Mouse (Mus musculus) ES-E14 (cell line): Measurements from ENCODE around the gene Rdh12.

ENCODE experiments used
- CHD2 ChIP-seq: IDR thresholded peaks from 2 replicates; pipeline ENCODE4 v1.6.1; 2014; ENCODE audit warnings: mild to moderate bottlenecking, low read depth, low read length, inconsistent platforms
- HCFC1 ChIP-seq: IDR thresholded peaks from 2 replicates; pipeline ENCODE4 v1.6.1; 2012; ENCODE audit warnings: low read length, inconsistent platforms, borderline replicate concordance; ENCODE audit not compliant: insufficient read depth
- MAFK ChIP-seq: IDR thresholded peaks from 2 replicates; pipeline ENCODE4 v1.6.1; 2014; ENCODE audit warnings: mild to moderate bottlenecking, low read depth, low read length, inconsistent platforms; ENCODE audit not compliant: insufficient read depth
- ZC3H11A ChIP-seq: IDR thresholded peaks from 2 replicates; pipeline ENCODE4 v1.6.1; 2012; ENCODE audit warnings: low read depth, mild to moderate bottlenecking, inconsistent platforms, low read length, borderline replicate concordance
- ZNF384 ChIP-seq: IDR thresholded peaks from 2 replicates; pipeline ENCODE4 v1.6.1; 2012; ENCODE audit warnings: low read depth, low read length, inconsistent platforms

DNA sequence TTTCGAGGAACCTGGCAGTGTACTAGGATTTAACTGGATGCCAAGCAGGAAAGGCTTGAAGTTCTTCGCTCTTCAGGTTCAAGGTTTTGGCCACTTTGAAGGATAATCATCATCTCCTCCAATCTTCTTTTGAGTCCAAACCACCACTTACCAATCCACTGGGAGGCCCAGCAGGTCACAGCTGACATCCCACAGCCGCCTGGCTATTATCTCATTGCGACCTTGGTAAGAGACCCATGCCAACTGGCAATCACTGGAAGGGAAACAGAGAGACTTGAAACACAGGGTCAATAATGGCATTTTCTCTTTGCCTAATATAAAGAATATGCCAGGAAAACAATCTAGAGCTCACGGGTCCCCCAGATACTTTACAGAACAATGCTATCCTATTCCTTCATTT, 32.7 kb upstream of the Rdh12 start:
- TF ChIP-seq MAFK (no peak), ZNF384 (no peak), CHD2 (no peak), ZC3H11A (no peak), HCFC1 (no peak)
